Mouse (Mus musculus) lung, postnatal 0 days (tissue): ENCODE results near the gene Prr18.
A peak's percentile ranks its signal among the peaks of the same experiment; 100 is the strongest.

Experiments
- CTCF ChIP-seq: IDR thresholded peaks from 2 replicates; pipeline ENCODE4 v1.5.1; 2016; ENCODE audit warnings: antibody characterized with exemption, mild to moderate bottlenecking
- EP300 ChIP-seq: IDR thresholded peaks from 2 replicates; pipeline ENCODE4 v1.6.1; 2016; ENCODE audit warnings: antibody characterized with exemption, mild to moderate bottlenecking, control low read depth

DNA sequence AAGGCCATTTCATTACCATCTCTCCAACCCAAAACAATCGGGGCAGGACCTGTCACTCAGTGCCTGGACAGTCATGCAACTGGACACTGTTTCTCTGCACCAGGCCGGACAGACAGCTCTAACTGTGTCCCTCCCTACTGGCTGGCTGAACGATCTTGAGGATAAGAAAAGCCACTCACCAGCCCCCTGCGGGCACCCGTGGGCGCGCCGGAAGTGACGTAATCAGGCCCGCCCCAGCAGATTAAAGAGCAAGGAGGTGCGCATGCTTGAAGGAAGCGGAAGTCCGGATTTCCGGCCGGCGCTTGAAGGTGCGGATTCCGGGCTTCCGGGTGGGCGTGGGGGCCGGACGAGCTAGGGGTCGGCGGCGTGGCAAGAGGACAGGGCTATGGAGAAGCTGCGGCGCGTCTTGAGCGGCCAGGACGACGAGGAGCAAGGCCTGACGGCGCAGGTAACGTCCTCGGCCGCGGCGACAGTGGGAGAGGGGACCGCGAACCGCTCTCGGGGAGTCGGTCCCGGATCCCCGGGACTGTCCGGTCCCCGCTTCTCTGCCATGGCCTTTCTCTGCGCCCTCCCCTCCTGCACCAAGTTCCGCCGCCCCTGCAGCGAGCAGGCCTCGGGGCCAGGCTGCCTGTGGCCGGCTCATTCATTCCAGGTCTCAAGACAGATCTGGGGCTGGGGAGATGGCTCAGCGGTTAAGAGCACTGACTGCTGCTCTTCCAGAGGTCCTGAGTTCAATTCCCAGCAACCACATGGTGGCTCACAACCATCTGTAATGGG, 26.2 kb upstream of the Prr18 start, which contains the start of gene Sft2d1:
- TF ChIP-seq CTCF (no peak), EP300 (peak; percentile 82; the same call in 1 of the 2 replicates)
